Mouse (Mus musculus): Measurements from ENCODE around the gene Zbtb8a.

DNA sequence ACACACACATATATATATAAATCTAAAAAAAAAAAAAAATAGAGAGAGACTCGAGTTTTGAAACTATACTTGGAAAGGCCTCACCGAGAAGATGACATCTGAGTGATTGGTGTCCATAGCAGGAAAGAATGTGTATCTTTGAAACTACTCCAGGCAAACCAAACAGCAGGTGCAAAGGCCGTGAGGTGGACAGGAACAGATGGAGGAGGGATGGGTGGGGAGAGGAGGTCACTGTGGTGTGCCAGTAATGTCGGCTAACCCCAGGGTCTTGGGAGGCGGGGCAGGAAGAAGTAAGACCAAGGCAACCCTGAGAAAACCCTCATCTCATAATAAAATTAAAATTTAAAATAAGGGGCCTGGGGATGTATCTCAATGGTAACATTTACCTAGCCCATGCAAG is 2.1 kb downstream of the Zbtb8a start:
- no peak for TF ChIP-seq GATA1 (IDR thresholded peaks at IDR 0.05; ENCODE audit: low read length)
- TF ChIP-seq TAL1 (IDR thresholded peaks at IDR 0.05; ENCODE audit: low read length): no peak

Measured in erythroblast, embryonic 14.5 days (primary cell).